In genomic region chr9:111103893-111104292, GRCm38 (mm10) we compare ENCODE assay signal across 26 mouse cellular contexts.
"Had no signal": no experiment of that assay in that cellular context is flagged by ENCODE, and none has a peak within 500 bp of the region (broad histone marks: within the 10 kb centered on the region; RNA-seq: fewer than 3 reads in every experiment).

No protein-coding gene starts in this region.

- H3K4me3 ChIP-seq: gastrocnemius, adult 2 months; heart, adult 2 months; heart, embryonic 13.5 days; heart, embryonic 15.5 days; hindbrain, embryonic 13.5 days; hindbrain, embryonic 15.5 days; kidney, embryonic 15.5 days; layer of hippocampus, adult 2 months; limb, embryonic 13.5 days; limb, embryonic 15.5 days had no signal

- H3K27me3 ChIP-seq: heart, embryonic 13.5 days; heart, embryonic 15.5 days; hindbrain, embryonic 13.5 days; hindbrain, embryonic 15.5 days; kidney, embryonic 15.5 days; limb, embryonic 13.5 days; limb, embryonic 15.5 days had no signal

- ATAC-seq: forebrain, embryonic 16.5 days; hindbrain, postnatal 0 days had no signal

- H3K9me3 ChIP-seq: heart, embryonic 13.5 days; heart, embryonic 15.5 days; hindbrain, embryonic 13.5 days; hindbrain, embryonic 15.5 days; kidney, embryonic 15.5 days; limb, embryonic 13.5 days; limb, embryonic 15.5 days had no signal

- H3K4me2 ChIP-seq: heart, embryonic 11.5 days; heart, embryonic 13.5 days; heart, embryonic 15.5 days; hindbrain, embryonic 13.5 days; hindbrain, embryonic 15.5 days; kidney, embryonic 15.5 days; limb, embryonic 13.5 days; limb, embryonic 15.5 days had no signal

- H3K4me1 ChIP-seq: heart, embryonic 15.5 days; hindbrain, embryonic 13.5 days; hindbrain, embryonic 15.5 days; kidney, embryonic 15.5 days; limb, embryonic 13.5 days; limb, embryonic 15.5 days had no signal

- H3K27ac ChIP-seq: gastrocnemius, adult 2 months; heart, adult 2 months; heart, embryonic 13.5 days; heart, embryonic 15.5 days; hindbrain, embryonic 13.5 days; hindbrain, embryonic 15.5 days; hindbrain, postnatal 0 days; kidney, embryonic 15.5 days; kidney, postnatal 0 days; layer of hippocampus, adult 2 months; limb, embryonic 13.5 days; limb, embryonic 15.5 days had no signal

- H3K9ac ChIP-seq: heart, embryonic 13.5 days; heart, embryonic 15.5 days; hindbrain, embryonic 13.5 days; hindbrain, embryonic 15.5 days; kidney, embryonic 15.5 days; limb, embryonic 13.5 days; limb, embryonic 15.5 days had no signal

- H3K36me3 ChIP-seq: heart, embryonic 13.5 days; heart, embryonic 15.5 days; hindbrain, embryonic 13.5 days; hindbrain, embryonic 15.5 days; kidney, embryonic 15.5 days; limb, embryonic 13.5 days; limb, embryonic 15.5 days had no signal

- DNase-seq: gastrocnemius, adult 2 months; gastrocnemius, postnatal 10 days; gastrocnemius, postnatal 25 days; heart, adult 2 months; heart, postnatal 14 days; heart, postnatal 36 days; kidney, adult 11 months; kidney, adult 2 months; kidney, adult 9 months; kidney, postnatal 14 days; kidney, postnatal 4 days; layer of hippocampus, adult 9-11 months; layer of hippocampus, postnatal 36 days; left cerebral cortex, postnatal 4 days had no signal
